Mouse (Mus musculus): Measurements from ENCODE around the gene Abhd11. TPM values are rescaled to one million over a fixed set of nuclear protein-coding genes. Genes with fewer than 3 reads are reported as not detected.
"Not testable (repeated sequence)": the region's sequence is repeated elsewhere in the genome, so short reads cannot be mapped to it uniquely, and the experiment has no call there.

The Abhd11 gene
- 26.6 and 27.1 TPM in 2 replicates for polyA plus RNA-seq (2015; fragmentation: Nextera tagmentation; extraction: Ambion mirVana)

GRCm38 (mm10) chr5:135008671-135009589 is at the start of gene Abhd11:
Gene Abhd11 (plus strand): TSS chr5:135009152.
- Histone ChIP-seq H3K4me1 (replicated peaks) (peaks cover 50% of the 10 kb centered on the region), H3K4me3 (replicated peaks) (peak within 1 kb of the TSS; percentile 69), H3K9me3 (replicated peaks) (no peaks in the 10 kb centered on the region), H3K9ac (peak within 1 kb of the TSS; percentile 74), H3K36me3 (replicated peaks) (no peaks in the 10 kb centered on the region; the same call in 1 of the 2 replicates), H3K27me3 (peaks cover 15% of the 10 kb centered on the region), H3K4me2 (peak within 1 kb of the TSS; percentile 94), H3K27ac (replicated peaks) (peak within 1 kb of the TSS; percentile 94)
- WGBS (ENCODE audit: insufficient replicate concordance) = under 1% methylated on average over 52 of the region's 52 CpGs
- peak; percentile 86 for ATAC-seq (ENCODE audit: insufficient read depth)

- ATAC-seq (ENCODE audit: insufficient read depth) = no peak
- H3K36me3 ChIP-seq (replicated peaks) = no peaks in the 10 kb centered on the region
- H3K27me3 ChIP-seq = no peaks in the 10 kb centered on the region
- peaks cover 3% of the 10 kb centered on the region for H3K4me1 ChIP-seq (replicated peaks)
- H3K4me3 ChIP-seq (replicated peaks) = no peak overlapping the region
- no peak overlapping the region for H3K27ac ChIP-seq (replicated peaks)
- no peak overlapping the region for H3K4me2 ChIP-seq
- no peak overlapping the region for H3K9ac ChIP-seq
- 66% methylated on average over 2 of the region's 2 CpGs for WGBS (ENCODE audit: insufficient replicate concordance)
- no peaks in the 10 kb centered on the region for H3K9me3 ChIP-seq (replicated peaks)
These were observed 48.5 kb upstream of the Abhd11 start for GRCm38 (mm10) chr5:134960430-134960829.

- H3K27me3 ChIP-seq = peaks cover 2% of the 10 kb centered on the region; the same call in 1 of the 2 replicates
- WGBS (ENCODE audit: insufficient replicate concordance) = 74% methylated on average over 2 of the region's 2 CpGs
- H3K4me1 ChIP-seq (replicated peaks) = peaks cover 13% of the 10 kb centered on the region
- H3K9me3 ChIP-seq (replicated peaks) = no peaks in the 10 kb centered on the region
- H3K27ac ChIP-seq (replicated peaks) = no peak overlapping the region
- no peak for ATAC-seq (ENCODE audit: insufficient read depth)
- H3K9ac ChIP-seq = no peak overlapping the region
- no peak overlapping the region for H3K4me3 ChIP-seq (replicated peaks)
- H3K36me3 ChIP-seq (replicated peaks) = no peaks in the 10 kb centered on the region
- H3K4me2 ChIP-seq = no peak overlapping the region
These were observed 47.4 kb upstream of the Abhd11 start for GRCm38 (mm10) chr5:134961519-134961918.

GRCm38 (mm10) chr5:134963546-134963945 is 45.4 kb upstream of the Abhd11 start:
- peaks cover 14% of the 10 kb centered on the region for H3K27me3 ChIP-seq
- H3K36me3 ChIP-seq (replicated peaks) = no peaks in the 10 kb centered on the region
- H3K4me1 ChIP-seq (replicated peaks) = peaks cover 15% of the 10 kb centered on the region
- WGBS (ENCODE audit: insufficient replicate concordance) = 28% methylated on average over 5 of the region's 5 CpGs
- H3K4me3 ChIP-seq (replicated peaks) = no peak overlapping the region
- ATAC-seq (ENCODE audit: insufficient read depth) = no peak
- H3K9ac ChIP-seq = no peak overlapping the region
- H3K9me3 ChIP-seq (replicated peaks) = no peaks in the 10 kb centered on the region
- H3K27ac ChIP-seq (replicated peaks) = no peak overlapping the region
- H3K4me2 ChIP-seq = no peak overlapping the region

- H3K4me2 ChIP-seq; ATAC-seq (ENCODE audit: insufficient read depth); H3K27ac ChIP-seq (replicated peaks); H3K9ac ChIP-seq; H3K4me3 ChIP-seq (replicated peaks); H3K36me3 ChIP-seq (replicated peaks); H3K9me3 ChIP-seq (replicated peaks): not testable (repeated sequence)
- Histone ChIP-seq H3K4me1 (replicated peaks) (peaks cover 15% of the 10 kb centered on the region), H3K27me3 (peaks cover 14% of the 10 kb centered on the region)
These were observed 44.3 kb upstream of the Abhd11 start for GRCm38 (mm10) chr5:134964655-134965054.

- H3K27me3 ChIP-seq = peaks cover 14% of the 10 kb centered on the region
- peak; percentile 63 for ATAC-seq (ENCODE audit: insufficient read depth)
- no peaks in the 10 kb centered on the region for H3K36me3 ChIP-seq (replicated peaks)
- H3K27ac ChIP-seq (replicated peaks) = no peak overlapping the region
- H3K4me1 ChIP-seq (replicated peaks) = peaks cover 15% of the 10 kb centered on the region
- peak overlapping the region; percentile 34 for H3K4me3 ChIP-seq (replicated peaks)
- peak overlapping the region; percentile 71 for H3K4me2 ChIP-seq
- peak overlapping the region; percentile 25; the same call in 1 of the 2 replicates for H3K9ac ChIP-seq
- H3K9me3 ChIP-seq (replicated peaks) = no peaks in the 10 kb centered on the region
- WGBS (ENCODE audit: insufficient replicate concordance) = 5% methylated on average over 10 of the region's 10 CpGs
These were observed 43.5 kb upstream of the Abhd11 start for GRCm38 (mm10) chr5:134965473-134965851.

- Histone ChIP-seq H3K9ac (peak overlapping the region; percentile 25; the same call in 1 of the 2 replicates), H3K4me1 (replicated peaks) (peaks cover 15% of the 10 kb centered on the region), H3K4me2 (peak overlapping the region; percentile 71), H3K36me3 (replicated peaks) (no peaks in the 10 kb centered on the region), H3K27ac (replicated peaks) (no peak overlapping the region), H3K9me3 (replicated peaks) (no peaks in the 10 kb centered on the region), H3K4me3 (replicated peaks) (peak overlapping the region; percentile 34), H3K27me3 (peaks cover 14% of the 10 kb centered on the region)
- ATAC-seq (ENCODE audit: insufficient read depth) = peak; percentile 79
- 6% methylated on average over 33 of the region's 33 CpGs for WGBS (ENCODE audit: insufficient replicate concordance)
These were observed 42.8 kb upstream of the Abhd11 start for GRCm38 (mm10) chr5:134965852-134966821.

- Histone ChIP-seq H3K36me3 (replicated peaks) (no peaks in the 10 kb centered on the region), H3K4me1 (replicated peaks) (peaks cover 17% of the 10 kb centered on the region), H3K27ac (replicated peaks) (no peak overlapping the region), H3K4me2 (no peak overlapping the region), H3K27me3 (peaks cover 14% of the 10 kb centered on the region), H3K9ac (no peak overlapping the region), H3K4me3 (replicated peaks) (no peak overlapping the region), H3K9me3 (replicated peaks) (no peaks in the 10 kb centered on the region)
- 74% methylated on average over 20 of the region's 20 CpGs for WGBS (ENCODE audit: insufficient replicate concordance)
- no peak for ATAC-seq (ENCODE audit: insufficient read depth)
These were observed 41.6 kb upstream of the Abhd11 start for GRCm38 (mm10) chr5:134967164-134967944.

GRCm38 (mm10) chr5:134970671-134971070 is 38.3 kb upstream of the Abhd11 start:
- H3K4me3 ChIP-seq (replicated peaks) = no peak overlapping the region
- H3K9me3 ChIP-seq (replicated peaks) = no peaks in the 10 kb centered on the region
- H3K36me3 ChIP-seq (replicated peaks) = no peaks in the 10 kb centered on the region
- H3K27ac ChIP-seq (replicated peaks) = no peak overlapping the region
- H3K27me3 ChIP-seq = peaks cover 14% of the 10 kb centered on the region
- WGBS (ENCODE audit: insufficient replicate concordance) = 57% methylated on average over 8 of the region's 8 CpGs
- no peak for ATAC-seq (ENCODE audit: insufficient read depth)
- H3K9ac ChIP-seq = no peak overlapping the region
- H3K4me2 ChIP-seq = no peak overlapping the region
- H3K4me1 ChIP-seq (replicated peaks) = peaks cover 41% of the 10 kb centered on the region

- no peaks in the 10 kb centered on the region for H3K36me3 ChIP-seq (replicated peaks)
- H3K4me1 ChIP-seq (replicated peaks) = peaks cover 52% of the 10 kb centered on the region
- no peak overlapping the region for H3K4me2 ChIP-seq
- H3K27me3 ChIP-seq = peaks cover 3% of the 10 kb centered on the region; the same call in 1 of the 2 replicates
- H3K27ac ChIP-seq (replicated peaks) = no peak overlapping the region
- no peak overlapping the region for H3K9ac ChIP-seq
- H3K4me3 ChIP-seq (replicated peaks) = no peak overlapping the region
- ATAC-seq (ENCODE audit: insufficient read depth) = no peak
- no peaks in the 10 kb centered on the region for H3K9me3 ChIP-seq (replicated peaks)
These were observed 35.9 kb upstream of the Abhd11 start for GRCm38 (mm10) chr5:134973081-134973480.
